Mouse (Mus musculus) ES-Bruce4 (cell line): ENCODE results near the gene Gsdma2.
"Not testable (repeated sequence)": the region's sequence is repeated elsewhere in the genome, so short reads cannot be mapped to it uniquely, and the experiment has no call there.

Experiments used
- CTCF ChIP-seq: IDR thresholded peaks from one replicate; pipeline ENCODE4 v1.8.1; 2011; ENCODE audit warnings: low read depth, low read length
- POLR2A ChIP-seq: IDR thresholded peaks from one replicate; pipeline ENCODE4 v1.8.1; 2011; ENCODE audit warnings: low read length; ENCODE audit not compliant: insufficient read depth

GRCm38 (mm10) chr11:98624381-98624780 is 22.2 kb upstream of the Gsdma2 start:
- not testable (repeated sequence) for TF ChIP-seq POLR2A, CTCF
